Mouse (Mus musculus) CH12.LX (cell line): ENCODE data around the gene Tnrc6b.

Experiments used
- BHLHE40 ChIP-seq: IDR thresholded peaks from 2 replicates; pipeline ENCODE4 v1.6.1; 2011; ENCODE audit warnings: mild to moderate bottlenecking, low read depth, low read length, improper control_type of control experiment
- CTCF ChIP-seq, 2 experiments: IDR thresholded peaks in 1 of 2; conservative IDR thresholded peaks in 1 of 2; 2 replicates each; pipeline ENCODE4 v1.5.1; 2011 to 2012; ENCODE audit warnings: low read depth in 2 of 2, low read length in 2 of 2, improper control_type of control experiment in 1 of 2, inconsistent platforms in 1 of 2, mild to moderate bottlenecking in 1 of 2, moderate library complexity in 1 of 2
- ELF1 ChIP-seq: IDR thresholded peaks from 2 replicates; pipeline ENCODE4 v1.6.1; 2014; ENCODE audit warnings: low read depth, mild to moderate bottlenecking, inconsistent platforms, low read length, improper control_type of control experiment
- EP300 ChIP-seq: IDR thresholded peaks from 2 replicates; pipeline ENCODE4 v1.6.1; 2011; ENCODE audit warnings: low read length, improper control_type of control experiment
- GABPA ChIP-seq: IDR thresholded peaks from 2 replicates; pipeline ENCODE4 v1.6.1; 2012; ENCODE audit warnings: low read depth, low read length, improper control_type of control experiment, inconsistent platforms; ENCODE audit not compliant: insufficient replicate concordance
- HCFC1 ChIP-seq: IDR thresholded peaks from 2 replicates; pipeline ENCODE4 v1.6.1; 2012; ENCODE audit warnings: low read depth, mild to moderate bottlenecking, inconsistent platforms, low read length, improper control_type of control experiment
- KAT2A ChIP-seq: IDR thresholded peaks from 2 replicates; pipeline ENCODE4 v1.6.1; 2012; ENCODE audit warnings: low read length, improper control_type of control experiment, inconsistent platforms; ENCODE audit not compliant: insufficient replicate concordance
- TBP ChIP-seq: conservative IDR thresholded peaks from 2 replicates; pipeline ENCODE4 v1.6.1; 2011; ENCODE audit warnings: low read depth, low read length, improper control_type of control experiment
- ZMIZ1 ChIP-seq: IDR thresholded peaks from 2 replicates; pipeline ENCODE4 v1.6.1; 2012; ENCODE audit warnings: low read depth, mild to moderate bottlenecking, inconsistent platforms, low read length, improper control_type of control experiment

DNA sequence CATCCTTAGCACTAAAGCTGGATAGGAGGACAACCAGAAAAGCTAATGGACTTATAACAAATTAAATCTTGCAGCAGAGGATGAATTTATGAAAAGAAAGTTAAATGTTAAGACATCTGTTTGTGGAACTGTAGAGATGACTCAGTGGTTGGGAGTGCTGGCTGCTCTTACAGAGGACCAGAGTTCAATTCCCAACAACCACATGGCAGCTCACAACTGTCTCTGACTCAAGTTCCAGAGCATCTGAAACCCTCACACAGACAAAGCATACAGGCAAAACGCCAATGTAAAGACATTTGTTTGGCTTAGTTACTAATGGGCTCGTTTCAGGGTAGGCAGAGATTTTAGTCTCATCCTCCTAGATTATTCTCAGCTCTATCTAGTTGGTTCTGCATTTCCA, 188.7 kb downstream of the Tnrc6b start:
- no peak for TF ChIP-seq TBP
- no peak for TF ChIP-seq CTCF (conservative IDR thresholded peaks at IDR 0.05 in 1 of 2, IDR thresholded peaks at IDR 0.05 in 1 of 2; ENCODE audit: low read depth in 2 of 2, low read length in 2 of 2)
- TF ChIP-seq GABPA = no peak
- TF ChIP-seq ELF1 = no peak
- TF ChIP-seq HCFC1 = no peak
- TF ChIP-seq BHLHE40 = no peak
- no peak for TF ChIP-seq ZMIZ1
- TF ChIP-seq EP300 = no peak
- no peak for TF ChIP-seq KAT2A
